Mouse (Mus musculus) stomach, postnatal 0 days (tissue): ENCODE measurements around the gene Prdm1. TPM values are rescaled to one million over a fixed set of nuclear protein-coding genes. Genes with fewer than 3 reads are reported as not detected.

Experiments used
- ATAC-seq: fragments of 200-750 bp; cut with Nextera tagmentation; 2 replicates; pipeline ENCODE4 v1.8.0; 2017; ENCODE audit not compliant: low FRiP score, low TSS enrichment
- DNase-seq: peaks from one replicate; pipeline ENCODE4 v3.0.0-alpha.2; 2016; ENCODE audit warnings: low spot score
- H3K27ac ChIP-seq: fragments of 300-500 bp; sonication (generic); replicated peaks from 2 replicates; pipeline ENCODE4 v1.5.1; 2014; ENCODE audit warnings: mild to moderate bottlenecking, control low read depth
- H3K27me3 ChIP-seq: fragments of 300-500 bp; sonication (generic); 2 replicates; pipeline ENCODE4 v1.6.1; 2014; ENCODE audit warnings: low read length; ENCODE audit not compliant: control insufficient read depth, insufficient read depth
- H3K36me3 ChIP-seq: fragments of 300-500 bp; sonication (generic); 2 replicates; pipeline ENCODE4 v1.6.1; 2014; ENCODE audit warnings: low read length, mixed read lengths; ENCODE audit not compliant: control insufficient read depth, insufficient read depth
- H3K4me1 ChIP-seq: fragments of 300-500 bp; sonication (generic); replicated peaks from 2 replicates; pipeline ENCODE4 v1.6.1; 2014; ENCODE audit warnings: antibody characterized with exemption; ENCODE audit not compliant: control insufficient read depth, insufficient read depth
- H3K4me2 ChIP-seq: fragments of 300-500 bp; sonication (generic); replicated peaks from 2 replicates; pipeline ENCODE4 v1.6.1; 2014; ENCODE audit warnings: low read depth, mild to moderate bottlenecking, control low read depth, moderate library complexity
- H3K4me3 ChIP-seq: fragments of 300-500 bp; sonication (generic); 2 replicates; pipeline ENCODE4 v1.5.1; 2014; ENCODE audit warnings: low read depth, low read length, control low read depth
- H3K9ac ChIP-seq: fragments of 300-500 bp; sonication (generic); 2 replicates; pipeline ENCODE4 v1.6.1; 2014; ENCODE audit warnings: mild to moderate bottlenecking, low read length, control low read depth, mixed read lengths
- H3K9me3 ChIP-seq: fragments of 300-500 bp; sonication (generic); 2 replicates; pipeline ENCODE4 v1.6.1; 2016; ENCODE audit warnings: low read length; ENCODE audit not compliant: control insufficient read depth
- CTCF ChIP-seq: IDR thresholded peaks from 2 replicates; pipeline ENCODE4 v1.5.1; 2016; ENCODE audit warnings: antibody characterized with exemption, low read depth, mild to moderate bottlenecking, moderate library complexity
- EP300 ChIP-seq: optimal IDR thresholded peaks from 2 replicates; pipeline ENCODE3; 2016; ENCODE audit warnings: antibody characterized with exemption
- WGBS: fragments of 180-500 bp; shearing (Covaris S2); extraction: QIAGEN DNeasy Blood & Tissue Kit; methylation state at CpG from one replicate; pipeline ENCODE4 v1.1.7; 2014; 5-methylcytosine and 5-hydroxymethylcytosine counted together
- polyA plus RNA-seq: library from polyadenylated mRNA; unstranded; fragments of >200 nt; fragmentation: Nextera tagmentation; extraction: Ambion mirVana; gene quantifications from 2 replicates; pipeline ENCODE4 v1.2.1, GENCODE M21; 2015

The Prdm1 gene
- polyA plus RNA-seq, 1 experiment from 2014 or later, result 5.9 TPM

GRCm38 (mm10) chr10:44464563-44464962 is 63.7 kb downstream of the Prdm1 start:
- H3K4me3 ChIP-seq, result no peak overlapping the region
- H3K9ac ChIP-seq, result no peak overlapping the region
- TF ChIP-seq EP300 (no peak), CTCF (no peak)
- no peaks in the 10 kb centered on the region for H3K36me3 ChIP-seq
- H3K27me3 ChIP-seq, result no peaks in the 10 kb centered on the region
- ATAC-seq (no peak), DNase-seq (no peak)
- no peak overlapping the region for H3K4me2 ChIP-seq
- H3K9me3 ChIP-seq, result no peaks in the 10 kb centered on the region
- no peaks in the 10 kb centered on the region for H3K4me1 ChIP-seq
- no peak overlapping the region for H3K27ac ChIP-seq
- WGBS, result 72% methylated on average over 5 of the region's 5 CpGs

GRCm38 (mm10) chr10:44463856-44464255 is 64.4 kb downstream of the Prdm1 start:
- no peaks in the 10 kb centered on the region for H3K36me3 ChIP-seq
- ATAC-seq (no peak), DNase-seq (no peak)
- no peak overlapping the region for H3K27ac ChIP-seq
- 85% methylated on average over 4 of the region's 4 CpGs for WGBS
- no peaks in the 10 kb centered on the region for H3K4me1 ChIP-seq
- no peak overlapping the region for H3K4me3 ChIP-seq
- H3K9ac ChIP-seq, result no peak overlapping the region
- TF ChIP-seq CTCF, result no peak
- no peak for TF ChIP-seq EP300
- no peak overlapping the region for H3K4me2 ChIP-seq
- H3K9me3 ChIP-seq, result no peaks in the 10 kb centered on the region
- H3K27me3 ChIP-seq, result no peaks in the 10 kb centered on the region

- no peak for DNase-seq
- H3K9ac ChIP-seq, result no peak overlapping the region
- no peak overlapping the region for H3K4me3 ChIP-seq
- WGBS, result 78% methylated on average over 8 of the region's 8 CpGs
- H3K4me2 ChIP-seq, result no peak overlapping the region
- H3K9me3 ChIP-seq, result no peaks in the 10 kb centered on the region
- TF ChIP-seq CTCF (no peak), EP300 (no peak)
- no peaks in the 10 kb centered on the region for H3K4me1 ChIP-seq
- no peak for ATAC-seq
- H3K36me3 ChIP-seq, result no peaks in the 10 kb centered on the region
- no peak overlapping the region for H3K27ac ChIP-seq
- no peaks in the 10 kb centered on the region for H3K27me3 ChIP-seq
Measured at GRCm38 (mm10) chr10:44462351-44462750, 66.0 kb downstream of the Prdm1 start.

DNA sequence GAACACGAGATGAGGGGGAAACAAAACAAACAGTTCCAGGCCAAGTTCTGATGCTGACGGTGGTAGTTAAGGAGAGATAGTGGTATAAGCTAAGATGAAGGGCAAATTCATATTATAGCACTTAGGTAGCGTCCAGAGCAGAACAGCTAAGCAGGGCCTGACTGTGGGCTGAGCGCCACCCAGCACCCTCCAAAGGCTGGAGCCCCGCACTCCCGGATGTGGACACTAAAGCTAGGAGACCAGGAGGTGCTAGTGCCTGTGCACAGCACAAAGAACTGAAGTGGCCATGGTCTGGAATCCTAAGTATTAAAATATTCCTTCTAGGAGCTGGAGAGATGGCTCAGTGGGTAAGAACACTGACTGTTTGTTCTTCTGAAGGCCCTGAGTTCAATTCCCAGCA is 67.2 kb downstream of the Prdm1 start:
- no peaks in the 10 kb centered on the region for H3K27me3 ChIP-seq
- no peaks in the 10 kb centered on the region for H3K4me1 ChIP-seq
- no peak overlapping the region for H3K9ac ChIP-seq
- no peaks in the 10 kb centered on the region for H3K36me3 ChIP-seq
- 91% methylated on average over 6 of the region's 6 CpGs for WGBS
- TF ChIP-seq EP300 (no peak), CTCF (no peak)
- H3K27ac ChIP-seq, result no peak overlapping the region
- no peak for ATAC-seq
- DNase-seq, result no peak
- H3K9me3 ChIP-seq, result no peaks in the 10 kb centered on the region
- H3K4me3 ChIP-seq, result no peak overlapping the region
- H3K4me2 ChIP-seq, result no peak overlapping the region

- H3K4me2 ChIP-seq, result no peak overlapping the region
- ATAC-seq (no peak), DNase-seq (peak; percentile 72)
- WGBS, result 27% methylated on average over 6 of the region's 6 CpGs
- H3K36me3 ChIP-seq, result no peaks in the 10 kb centered on the region
- H3K4me3 ChIP-seq, result no peak overlapping the region
- H3K27me3 ChIP-seq, result no peaks in the 10 kb centered on the region
- no peak overlapping the region for H3K9ac ChIP-seq
- TF ChIP-seq CTCF (peak; percentile 65), EP300 (no peak)
- no peaks in the 10 kb centered on the region for H3K9me3 ChIP-seq
- no peak overlapping the region for H3K27ac ChIP-seq
- H3K4me1 ChIP-seq, result no peaks in the 10 kb centered on the region
Measured at GRCm38 (mm10) chr10:44460095-44460810, 68.0 kb downstream of the Prdm1 start.

DNA sequence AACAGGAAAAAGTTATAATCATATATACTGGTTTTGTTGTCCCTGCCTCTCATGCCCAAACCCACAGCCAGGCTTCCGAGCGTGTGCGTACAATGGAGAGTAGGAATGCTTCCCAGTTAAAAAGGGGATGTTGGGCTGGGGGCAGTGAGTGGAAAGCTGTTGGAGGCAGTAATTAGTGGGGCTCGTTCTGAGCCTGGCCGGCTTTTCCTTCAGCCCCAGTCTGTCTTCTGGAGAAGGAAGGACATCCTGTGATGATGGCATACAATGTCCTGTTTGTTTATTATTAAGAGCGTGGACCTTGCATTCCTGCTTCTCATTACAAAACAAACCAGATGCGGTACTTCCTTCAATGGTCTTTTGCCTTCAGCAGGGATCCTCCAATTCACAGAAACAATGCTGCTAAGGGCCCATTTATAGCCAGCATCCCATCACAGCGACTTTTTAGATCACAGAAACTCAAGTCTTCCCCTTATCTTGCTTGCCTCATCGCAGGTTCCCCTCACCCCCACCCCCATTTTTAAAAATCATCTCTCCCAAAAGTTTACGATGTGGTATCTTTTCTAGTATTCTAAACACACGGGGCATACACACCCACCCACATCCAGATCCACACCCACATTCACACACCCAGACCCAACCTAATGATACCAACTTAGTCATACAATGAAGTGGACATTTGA is 68.8 kb downstream of the Prdm1 start:
- no peak overlapping the region for H3K9ac ChIP-seq
- ATAC-seq, result no peak
- 13% methylated on average over 11 of the region's 11 CpGs for WGBS

More for the DNA sequence above, 68.8 kb downstream of the Prdm1 start:
- H3K36me3 ChIP-seq, result no peaks in the 10 kb centered on the region
- H3K9me3 ChIP-seq, result no peaks in the 10 kb centered on the region
- TF ChIP-seq EP300 (no peak), CTCF (no peak)
- H3K4me1 ChIP-seq, result no peaks in the 10 kb centered on the region
- H3K4me2 ChIP-seq, result peak overlapping the region; percentile 90
- peak overlapping the region; percentile 55 for H3K4me3 ChIP-seq
- DNase-seq, result no peak
- H3K27ac ChIP-seq, result peak overlapping the region; percentile 45; the same call in 1 of the 2 replicates
- H3K27me3 ChIP-seq, result no peaks in the 10 kb centered on the region
